Mouse (Mus musculus): ENCODE measurements at regions not wholly inside any gene's neighbourhood (a gene's known extent, or its start where the extent isn't known, plus 50 kb on each side); places are given as distances from the start of the nearest gene placed in this dataset.
A peak's percentile ranks its signal among the peaks of the same experiment; 100 is the strongest.

GRCm38 (mm10) chr8:37048912-37049692, 55.7 kb downstream of the AI429214 start:
- DNase-seq = no peak

- no peak for DNase-seq
Measured at GRCm38 (mm10) chr8:37049969-37050683, 56.7 kb downstream of the AI429214 start.

- no peak for DNase-seq
Measured at GRCm38 (mm10) chr8:37050684-37051028, 57.3 kb downstream of the AI429214 start.

GRCm38 (mm10) chr8:37056376-37056775, 63.0 kb downstream of the AI429214 start:
- peak; percentile 51 for DNase-seq

- DNase-seq = peak; percentile 19
Measured at GRCm38 (mm10) chr8:37058390-37058789, 65.0 kb downstream of the AI429214 start.

DNA sequence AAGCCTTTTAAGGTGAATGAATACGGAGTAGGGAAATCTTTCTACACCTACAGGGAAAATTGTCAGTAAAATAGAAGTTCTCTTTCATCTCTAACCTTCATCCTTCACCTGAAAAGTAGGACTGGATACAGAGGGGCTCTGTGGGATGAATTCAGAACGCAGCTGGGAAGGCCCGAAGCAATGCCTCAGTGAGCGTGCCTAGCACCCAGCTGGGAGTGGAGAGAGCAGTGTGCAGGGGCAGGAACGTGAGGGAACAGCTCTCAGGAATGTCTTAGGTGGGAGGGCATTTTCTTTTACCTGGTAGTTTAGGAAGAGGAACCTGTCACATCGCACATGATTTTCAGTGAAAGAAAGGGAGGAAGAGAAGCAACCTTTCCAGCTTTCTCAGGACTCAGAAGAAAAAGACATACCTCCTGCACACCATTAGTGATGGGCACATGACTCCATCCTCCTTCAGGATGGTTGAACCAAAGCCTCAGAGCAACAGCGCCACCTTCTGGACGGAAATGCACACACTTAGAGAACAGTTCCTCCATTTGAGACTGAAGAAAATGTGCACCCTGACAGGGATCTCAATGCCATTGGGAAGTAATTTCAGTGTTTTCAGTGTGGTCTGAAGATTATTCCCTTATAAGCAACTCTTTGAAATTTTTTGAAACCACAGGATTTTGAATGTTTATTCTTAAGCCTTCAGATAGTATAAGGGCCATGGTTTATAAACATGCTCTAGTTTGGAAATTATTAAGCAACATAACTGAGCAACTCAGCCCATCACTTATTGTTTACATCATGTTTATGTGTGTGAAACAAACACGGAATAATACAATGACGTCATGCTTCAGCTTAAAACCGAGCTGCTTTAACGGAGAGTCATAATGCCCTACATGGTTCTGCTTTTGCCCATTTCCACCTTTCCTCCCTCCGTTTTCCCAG, 68.9 kb downstream of the AI429214 start:
- peak; percentile 89 for DNase-seq

DNA sequence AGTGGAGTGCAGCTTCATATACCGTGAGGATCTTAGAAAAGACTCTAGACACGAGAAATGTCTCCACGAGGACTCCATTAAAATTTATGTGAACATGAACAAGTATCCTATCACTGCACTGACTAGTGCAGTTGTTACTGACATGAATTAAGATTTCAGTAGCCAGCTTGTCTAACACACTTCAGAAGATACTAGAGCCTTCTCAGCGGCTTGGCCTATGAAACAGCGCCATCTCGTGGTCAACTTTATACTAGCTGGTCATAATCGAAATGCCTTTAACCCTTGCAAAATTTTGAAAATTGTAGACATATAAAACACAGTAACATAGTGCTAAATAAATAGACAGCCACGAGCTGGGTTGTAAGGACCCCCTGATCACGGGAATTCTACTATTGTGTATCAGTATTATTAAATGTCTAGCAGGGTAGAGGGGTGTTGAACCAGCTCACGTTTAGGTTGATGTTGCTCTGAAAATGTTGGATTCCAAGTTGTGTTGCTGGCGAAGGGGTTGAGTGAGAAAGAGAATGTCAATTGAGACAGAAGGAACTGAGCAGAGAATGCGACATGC, 70.4 kb downstream of the AI429214 start:
- peak; percentile 88 for DNase-seq

DNA sequence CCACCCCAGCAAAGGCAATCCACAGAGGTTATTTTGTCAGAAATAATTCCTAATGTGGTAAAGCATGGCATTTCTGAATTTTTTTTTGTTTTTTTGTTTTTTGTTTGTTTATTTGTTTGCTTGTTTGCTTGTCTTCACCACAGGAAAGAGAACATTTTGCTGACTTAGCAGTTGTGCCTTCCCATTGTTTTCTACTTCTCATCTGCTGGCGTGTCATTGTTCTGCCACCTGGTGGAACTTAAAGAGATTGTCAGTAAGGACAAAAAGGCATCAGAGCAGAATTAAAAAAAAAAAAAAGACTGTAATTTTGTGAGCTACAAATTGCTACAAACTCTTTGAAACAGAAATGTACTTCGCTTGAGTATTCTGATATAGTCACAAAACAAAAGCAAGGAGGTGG, 79.5 kb downstream of the AI429214 start:
- no peak for DNase-seq

GRCm38 (mm10) chr8:37099727-37100126, 106.3 kb downstream of the AI429214 start:
- DNase-seq = no peak

DNA sequence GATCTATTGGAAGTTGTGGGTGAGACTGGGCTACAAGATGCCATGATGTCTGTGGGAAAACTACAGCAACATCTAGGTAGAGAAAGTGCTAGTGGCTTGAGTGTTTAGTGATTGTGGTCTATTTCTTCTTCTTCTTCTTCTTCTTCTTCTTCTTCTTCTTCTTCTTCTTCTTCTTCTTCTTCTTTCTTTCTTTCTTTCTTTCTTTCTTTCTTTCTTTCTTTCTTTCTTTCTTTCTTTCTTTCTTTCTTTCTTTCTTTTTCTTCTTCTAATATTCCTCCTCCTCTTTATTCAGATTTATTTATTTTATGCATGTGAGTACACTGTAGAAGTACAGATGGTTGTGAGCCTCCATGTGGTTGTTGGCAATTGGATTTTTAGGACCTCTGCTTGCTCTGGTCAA, 119.0 kb downstream of the AI429214 start:
- peak; percentile 6 for DNase-seq

DNA sequence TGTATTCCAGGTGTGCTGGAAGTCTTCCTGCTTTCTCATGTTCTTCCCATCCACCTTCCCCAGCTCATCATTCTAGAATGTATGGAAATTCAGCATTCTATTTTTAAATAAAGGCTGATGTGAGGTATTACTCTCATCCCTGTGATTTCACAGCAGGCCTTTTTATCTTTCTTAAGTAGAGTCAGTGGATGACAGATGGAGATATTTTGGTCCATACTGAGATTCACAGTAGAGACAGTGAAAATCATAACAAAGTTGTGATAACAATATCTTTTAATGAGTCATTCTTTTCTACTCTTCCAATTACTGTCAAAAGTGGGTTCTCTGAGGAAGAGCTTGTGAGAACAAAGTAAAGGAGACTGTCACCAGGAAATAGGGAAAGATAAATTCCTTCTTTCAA, 132.4 kb downstream of the AI429214 start:
- no peak for DNase-seq

DNA sequence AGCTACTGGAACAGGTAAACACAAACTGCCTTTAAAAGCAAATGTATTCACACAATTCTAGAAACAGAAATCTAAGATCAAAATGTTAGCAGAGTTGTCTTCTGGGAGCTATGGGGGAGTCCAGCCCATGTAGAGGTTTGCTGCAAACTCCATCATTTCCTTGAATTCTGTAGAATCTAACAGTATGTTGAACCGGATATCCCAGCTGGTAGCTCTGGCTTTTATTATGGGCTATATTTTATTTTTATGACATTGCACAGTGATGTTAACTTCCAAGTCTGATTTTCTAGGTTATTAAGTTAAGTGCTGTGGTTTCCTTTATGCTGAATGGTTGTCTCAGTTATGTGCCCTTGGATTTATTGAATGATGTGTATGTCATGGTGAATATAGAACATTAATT, 136.3 kb downstream of the AI429214 start:
- DNase-seq = no peak

GRCm38 (mm10) chr8:37131988-37132387, 138.6 kb downstream of the AI429214 start:
- DNase-seq = no peak

GRCm38 (mm10) chr8:37134192-37134964, 141.0 kb downstream of the AI429214 start:
- no peak for DNase-seq

GRCm38 (mm10) chr8:37150286-37150685, 156.9 kb downstream of the AI429214 start:
- no peak for DNase-seq

DNA sequence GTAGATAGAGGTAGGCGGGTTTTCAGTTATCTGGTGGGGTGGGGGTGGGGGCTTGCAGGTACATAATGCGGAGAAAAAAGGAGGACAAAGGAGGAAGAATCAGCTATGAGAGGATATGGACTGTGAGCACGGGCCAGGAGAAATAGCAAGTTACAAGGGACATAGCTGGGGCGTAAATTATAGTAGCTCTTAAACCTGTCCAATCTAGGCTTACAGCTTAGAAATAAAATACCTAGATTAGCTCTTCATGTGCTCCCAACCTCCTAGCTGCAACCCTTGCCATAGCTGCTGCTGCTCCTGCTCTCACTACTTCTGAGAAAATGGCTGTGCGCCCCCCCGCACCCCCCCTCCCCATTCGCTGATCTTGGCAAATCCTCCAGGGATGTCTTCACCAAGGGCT, 161.0 kb downstream of the AI429214 start:
- DNase-seq = no peak

- no peak for DNase-seq
Measured at GRCm38 (mm10) chr8:37154946-37155345, 161.5 kb downstream of the AI429214 start.

- DNase-seq = peak; percentile 76
Measured at GRCm38 (mm10) chr8:37159481-37159880, 166.1 kb downstream of the AI429214 start.

DNA sequence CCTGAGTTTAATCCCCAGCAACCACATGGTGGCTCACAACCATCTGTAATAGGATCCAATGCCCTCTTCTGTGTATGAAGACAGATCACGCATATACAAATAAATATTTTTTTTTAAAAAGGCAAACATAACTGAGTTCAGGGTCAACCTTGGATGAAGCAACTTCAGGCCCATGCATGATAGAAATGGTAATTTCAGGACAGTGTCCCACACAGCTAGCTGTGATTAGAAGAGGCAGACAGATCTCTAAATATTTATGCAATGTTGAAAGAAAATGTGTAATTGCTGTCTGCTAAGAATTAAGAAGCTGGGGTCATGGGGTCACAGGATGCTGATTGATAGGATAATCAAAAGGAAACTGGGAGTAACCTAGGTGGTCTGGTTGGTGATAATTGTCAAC, 203.5 kb downstream of the AI429214 start:
- DNase-seq = no peak

DNA sequence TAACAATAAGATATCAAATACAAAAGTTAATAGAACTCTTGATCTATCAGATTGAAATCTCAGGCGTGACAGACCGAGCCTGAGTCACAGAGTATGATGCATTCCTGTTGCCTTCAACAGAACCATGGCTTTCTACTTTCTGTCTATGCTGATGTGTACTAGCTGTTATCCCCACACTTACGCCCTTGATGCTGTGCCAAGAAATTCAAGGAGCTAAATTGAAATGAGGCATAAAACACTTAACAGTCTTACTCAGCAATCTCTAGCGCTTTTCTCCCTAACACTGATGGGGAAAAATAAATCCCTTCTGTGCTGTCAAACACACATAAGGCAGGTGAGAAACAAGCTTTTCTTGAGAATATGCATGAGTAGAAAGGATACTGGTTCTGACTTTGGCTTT, 222.5 kb downstream of the AI429214 start:
- peak; percentile 21 for DNase-seq

GRCm38 (mm10) chr8:37227091-37227490, 233.7 kb downstream of the AI429214 start:
- DNase-seq = peak; percentile 50

GRCm38 (mm10) chr8:37237306-37237705, 243.9 kb downstream of the AI429214 start:
- no peak for DNase-seq
